Mouse (Mus musculus) kidney, postnatal 10 days (tissue): ENCODE results near the gene Mpi.
A peak's percentile ranks its signal among the peaks of the same experiment; 100 is the strongest.

Experiments used
- DNase-seq: peaks from one replicate; pipeline ENCODE4 v3.0.0; 2021; ENCODE audit warnings: mixed read lengths

The Mpi gene

DNA sequence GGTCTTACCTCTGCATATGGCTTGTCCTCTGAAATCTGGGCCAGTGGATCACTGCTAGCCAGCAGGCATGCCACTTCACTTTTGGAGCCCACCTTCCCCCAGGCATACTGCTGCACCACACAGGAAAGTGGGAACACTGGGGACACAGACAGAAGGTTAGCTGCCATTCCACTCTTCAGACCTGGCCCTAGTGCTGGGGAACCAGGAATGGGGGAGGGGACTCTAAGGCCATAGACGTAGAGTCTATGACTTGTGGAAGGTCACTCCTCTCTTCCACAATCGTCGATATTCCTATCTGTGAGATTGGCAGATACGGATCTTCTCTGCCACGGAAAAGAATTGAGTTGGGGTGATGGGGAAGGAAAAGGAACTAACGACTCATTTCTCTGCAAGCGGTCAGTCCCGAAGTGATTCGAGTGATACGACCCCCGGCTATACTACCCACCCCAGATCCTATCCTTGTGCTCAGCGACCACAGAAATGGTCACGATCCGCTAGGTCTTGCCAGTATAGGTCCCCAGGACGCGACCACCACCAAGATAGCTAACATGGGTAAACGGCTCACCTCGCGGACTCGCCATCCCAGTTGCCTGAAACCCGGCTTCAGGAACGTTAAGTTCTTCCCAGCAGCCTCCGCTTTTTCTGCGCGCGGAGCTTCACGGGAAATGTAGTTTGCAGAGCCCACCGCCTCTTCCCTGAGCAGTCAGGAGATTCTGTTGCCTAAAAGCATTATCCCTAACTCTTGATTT is at the start of gene Mpi:
TSS of gene Mpi (minus strand) at position 625 of the 749 bp plus-strand sequence.
- DNase-seq = peak; percentile 84

DNA sequence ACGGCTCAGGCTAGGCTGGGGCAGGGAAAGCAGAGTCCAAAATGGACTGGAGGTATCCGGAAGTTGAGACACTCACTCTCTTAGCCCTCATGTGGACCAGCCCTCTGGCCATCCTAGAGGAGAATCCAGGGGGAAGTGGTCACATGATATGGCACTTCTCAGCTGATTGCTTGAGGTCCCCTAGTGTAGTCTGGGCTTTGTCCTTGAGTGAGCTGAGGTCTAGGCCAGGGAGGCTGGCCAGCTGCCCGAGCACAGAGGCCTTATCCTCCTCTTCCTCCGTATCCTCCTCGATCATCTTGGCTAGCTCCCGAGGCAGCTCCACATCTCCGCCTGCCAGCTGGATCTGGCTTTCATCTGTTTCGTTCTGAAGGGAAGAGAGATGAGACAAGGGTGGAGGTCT is 49.5 kb upstream of the Mpi start:
- DNase-seq = no peak

DNA sequence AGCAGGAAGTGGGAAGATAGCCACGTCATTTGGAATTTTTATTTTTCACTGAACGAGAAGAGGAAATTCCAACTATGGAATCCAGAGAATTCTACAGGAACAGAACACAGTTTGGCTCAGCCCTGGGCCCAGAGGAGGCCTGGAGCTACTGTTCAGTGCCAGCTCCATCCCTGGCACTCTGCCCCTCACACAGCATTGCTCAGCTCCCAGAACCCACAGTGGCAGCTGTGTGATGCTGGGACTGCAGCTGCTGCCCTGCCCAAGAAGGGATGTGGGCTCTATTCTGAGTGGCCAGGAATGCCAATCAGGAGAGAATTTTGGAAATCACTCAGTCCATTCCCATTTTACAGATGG is 48.8 kb upstream of the Mpi start:
- DNase-seq = peak; percentile 45

DNA sequence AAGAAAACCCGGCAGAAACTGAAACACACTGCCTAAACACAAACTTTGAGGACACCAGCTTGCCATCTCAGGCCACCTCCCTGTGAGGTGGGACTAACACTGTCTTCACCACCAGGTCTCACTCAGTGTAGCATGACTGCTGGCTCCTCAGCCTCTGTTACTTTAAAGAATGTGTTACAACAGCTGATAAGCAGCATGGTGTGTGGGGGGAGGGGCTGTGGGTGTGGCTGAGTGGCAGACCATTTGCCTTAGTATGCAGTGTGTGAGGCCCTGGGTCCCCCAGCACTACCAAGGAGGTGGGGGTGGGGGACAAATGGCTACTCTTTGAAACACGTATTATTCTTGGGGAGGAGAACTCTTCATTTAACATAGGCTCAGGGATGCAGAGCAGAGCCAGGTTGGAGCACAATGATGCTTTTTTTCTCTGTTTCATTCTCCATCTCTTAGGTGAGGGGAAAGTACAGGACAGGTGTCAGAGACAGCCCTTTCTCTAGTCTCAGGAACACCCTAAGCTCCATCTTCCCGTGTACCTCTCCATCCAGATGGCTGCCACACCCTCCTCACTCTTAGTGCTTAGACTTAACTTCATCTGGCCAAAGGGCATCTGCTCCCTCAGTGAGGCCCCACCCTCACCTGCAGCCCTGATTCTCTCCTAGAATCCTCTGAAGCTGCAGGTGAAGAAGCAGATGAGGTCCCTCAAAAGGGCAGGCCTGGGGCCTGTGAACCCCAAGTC is 48.2 kb upstream of the Mpi start:
- peak; percentile 68 for DNase-seq

DNA sequence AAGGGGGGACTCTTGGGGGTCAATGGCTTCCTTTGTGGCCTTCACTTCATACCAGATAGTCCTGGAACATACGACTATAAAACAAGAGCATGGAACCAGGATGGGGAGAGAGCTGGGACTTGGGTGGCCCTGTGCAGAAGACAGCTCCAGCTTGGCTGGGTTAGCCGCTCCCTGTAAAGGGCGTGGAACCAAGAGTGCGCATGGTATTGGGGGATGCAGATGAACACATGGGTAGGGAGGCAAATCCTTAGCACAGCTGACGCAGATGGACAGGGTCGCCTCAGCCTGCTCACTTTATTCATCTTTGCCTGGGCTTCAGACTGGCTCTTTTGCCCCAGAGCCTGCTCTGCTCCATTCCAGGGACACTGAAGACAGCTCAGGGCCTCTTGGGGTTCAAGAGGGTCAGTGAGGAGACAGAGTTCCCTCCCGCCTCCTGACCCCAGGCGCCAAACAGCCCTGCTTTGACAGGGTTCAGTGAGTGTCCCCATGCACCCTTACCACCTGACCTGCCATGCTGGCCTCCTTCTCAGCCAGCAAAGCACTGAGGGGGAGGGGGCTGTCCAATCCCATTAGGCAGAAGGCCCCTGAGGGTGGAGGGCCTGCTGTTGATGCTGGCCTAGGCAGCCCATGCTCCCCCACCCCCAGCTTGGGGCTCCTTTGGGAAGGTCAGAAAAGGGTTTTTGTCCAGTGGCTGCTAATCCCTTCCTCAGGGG is 46.4 kb upstream of the Mpi start:
- DNase-seq = peak; percentile 42

DNA sequence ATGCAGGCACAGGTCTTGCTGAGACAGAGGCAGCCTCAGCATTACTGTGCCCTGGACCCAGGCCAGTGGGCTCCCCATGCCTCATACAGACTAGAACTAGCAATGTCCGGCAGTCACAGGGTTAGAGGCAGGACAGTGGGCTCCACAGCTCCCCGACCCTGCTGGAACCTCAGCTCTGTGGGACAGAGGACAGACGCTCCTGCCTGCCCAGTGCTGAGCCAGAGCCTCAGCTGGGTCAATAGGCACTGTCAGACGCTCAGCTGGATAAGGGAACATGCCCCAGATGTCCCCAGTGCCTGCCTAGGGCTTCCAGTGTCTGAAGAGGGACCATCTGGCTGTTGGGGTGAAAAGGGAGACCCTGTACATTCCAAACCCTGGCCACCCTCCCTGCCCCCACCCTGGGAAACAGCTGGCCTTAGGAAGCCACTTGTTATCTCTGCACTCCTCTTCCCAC is 45.4 kb upstream of the Mpi start:
- peak; percentile 57 for DNase-seq

DNA sequence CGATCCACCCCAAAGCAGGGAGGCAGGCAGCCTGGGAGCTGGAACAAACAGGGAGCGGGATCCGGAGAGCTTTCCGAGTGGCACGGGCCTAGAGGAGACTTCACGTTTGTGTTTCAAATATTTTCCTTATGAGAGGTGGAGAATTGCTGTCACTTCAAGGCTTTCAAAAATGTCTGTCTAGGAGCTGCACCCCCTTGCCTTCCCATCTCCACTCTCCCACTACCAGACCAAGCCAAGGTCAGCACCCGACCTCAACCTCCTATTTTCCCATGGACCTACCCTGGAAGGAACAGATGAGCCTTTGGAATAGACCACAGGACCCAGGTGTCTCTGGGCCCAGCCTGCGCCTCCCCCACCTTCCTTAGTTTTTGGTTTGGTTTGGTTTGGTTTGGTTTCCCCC is 44.7 kb upstream of the Mpi start:
- no peak for DNase-seq

DNA sequence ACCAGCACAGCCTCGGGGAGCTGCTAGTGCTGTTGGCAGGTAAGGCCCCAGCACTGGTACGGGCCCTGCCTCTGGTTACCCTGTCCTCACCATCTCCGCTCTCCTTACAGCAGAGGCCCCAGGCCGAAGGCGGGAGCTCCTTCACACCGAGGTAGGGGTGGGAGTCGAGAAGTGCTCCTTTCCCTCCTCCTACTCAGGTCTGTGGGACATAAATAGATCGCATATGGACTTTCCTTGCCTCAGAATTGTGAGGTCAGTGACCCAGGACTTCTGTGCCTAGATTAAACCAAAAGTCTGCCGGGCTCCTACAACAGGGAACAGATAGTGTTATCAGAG is 41.6 kb upstream of the Mpi start:
- DNase-seq = no peak

DNA sequence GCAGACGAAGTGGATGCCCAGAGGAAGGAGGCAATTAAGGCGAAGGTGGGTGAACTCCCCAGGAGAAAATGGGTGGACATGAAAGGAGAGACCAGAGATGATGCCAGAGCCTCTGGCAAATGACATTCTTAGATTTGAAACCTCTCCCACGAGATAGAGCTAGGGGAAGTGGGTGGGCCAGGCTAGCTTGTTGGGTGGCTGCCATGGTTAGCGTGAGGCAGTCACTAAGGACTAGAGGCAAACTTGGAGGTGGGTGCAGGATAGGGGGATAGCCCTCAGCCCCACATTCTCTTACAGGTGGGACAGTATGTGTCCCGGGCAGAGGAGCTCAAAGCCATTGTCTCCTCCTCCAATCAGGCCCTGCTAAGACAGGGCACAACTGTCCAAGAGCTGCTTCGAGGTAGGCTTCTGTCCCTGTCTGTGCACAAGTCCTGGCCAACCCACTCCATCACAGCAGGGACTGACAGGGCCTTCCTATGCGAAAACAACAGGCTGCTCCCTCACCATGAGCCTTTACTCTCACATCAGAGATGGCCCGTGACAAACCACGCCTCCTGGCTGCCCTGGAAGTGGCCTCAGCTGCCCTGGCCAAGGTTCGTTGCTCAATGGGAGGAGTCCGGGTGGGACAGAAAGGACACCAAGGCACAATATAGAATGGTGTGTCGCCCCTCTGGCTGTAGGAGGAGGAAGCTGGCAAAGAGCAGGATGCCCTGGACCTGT is 41.1 kb upstream of the Mpi start:
- DNase-seq = peak; percentile 61

DNA sequence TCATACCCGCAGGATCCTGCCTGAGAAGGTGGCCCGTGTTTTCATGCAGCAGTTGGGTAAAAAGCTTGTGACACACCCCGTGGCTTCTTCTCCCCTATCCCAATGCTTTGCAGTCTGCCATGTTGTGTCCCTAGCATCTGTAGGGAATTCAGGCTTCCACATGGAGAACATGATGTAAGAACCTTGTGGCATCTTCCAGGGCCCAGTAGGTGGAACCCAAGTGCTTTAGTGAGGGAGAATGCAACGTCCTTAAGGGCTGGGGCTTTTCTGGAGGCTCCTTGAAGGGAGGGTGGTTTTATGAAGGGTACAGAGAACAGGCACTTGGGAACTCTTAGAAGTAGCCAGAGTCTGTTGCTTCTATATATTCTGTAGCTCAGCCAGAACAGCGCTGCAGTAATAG is 38.2 kb upstream of the Mpi start:
- no peak for DNase-seq

DNA sequence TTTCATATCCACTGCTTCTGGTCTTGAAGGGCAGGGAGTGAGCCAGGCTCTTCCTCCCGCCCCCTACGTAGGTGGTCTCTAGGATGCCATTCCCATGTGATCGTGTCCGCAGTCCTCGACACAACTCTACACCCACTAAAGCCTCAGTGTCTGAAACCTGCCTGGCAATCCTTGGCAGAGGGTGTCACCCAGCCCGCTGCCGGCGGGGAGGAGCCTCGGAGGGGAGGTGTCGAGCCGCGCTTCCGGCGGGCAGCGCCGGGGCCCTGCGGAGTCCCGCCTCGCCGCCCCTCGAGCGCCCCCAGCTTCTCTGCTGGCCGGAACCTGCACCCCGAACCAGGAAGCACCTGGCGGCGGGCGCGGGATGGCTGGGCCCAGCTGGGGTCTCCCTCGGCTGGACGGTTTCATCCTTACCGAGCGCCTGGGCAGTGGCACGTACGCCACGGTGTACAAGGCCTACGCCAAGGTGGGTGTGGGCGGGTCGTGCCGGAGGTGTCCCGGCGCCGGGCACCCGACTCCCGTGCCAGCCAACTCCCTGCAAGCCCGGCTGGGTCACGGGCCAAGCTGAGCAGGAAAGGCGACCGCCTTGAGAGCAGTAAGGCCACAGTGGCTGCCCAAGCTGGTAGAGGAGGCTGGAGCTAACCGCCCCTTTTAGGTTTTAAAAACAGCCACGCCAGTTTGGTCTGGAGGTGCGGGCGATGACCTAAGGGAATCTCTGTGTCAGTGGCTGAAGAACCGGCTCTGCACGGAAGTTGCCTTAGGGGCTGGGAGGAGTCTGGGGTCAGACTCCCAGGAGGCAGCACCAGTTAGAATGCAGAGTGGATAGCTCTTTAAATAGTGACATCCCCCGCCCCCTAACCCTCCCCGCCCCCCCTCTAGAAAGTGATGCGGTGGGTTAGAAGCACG is 36.9 kb upstream of the Mpi start, which contains the start of gene Ulk3:
TSS of gene Ulk3 (plus strand) at position 229 of the 903 bp plus-strand sequence.
- peak; percentile 89 for DNase-seq

DNA sequence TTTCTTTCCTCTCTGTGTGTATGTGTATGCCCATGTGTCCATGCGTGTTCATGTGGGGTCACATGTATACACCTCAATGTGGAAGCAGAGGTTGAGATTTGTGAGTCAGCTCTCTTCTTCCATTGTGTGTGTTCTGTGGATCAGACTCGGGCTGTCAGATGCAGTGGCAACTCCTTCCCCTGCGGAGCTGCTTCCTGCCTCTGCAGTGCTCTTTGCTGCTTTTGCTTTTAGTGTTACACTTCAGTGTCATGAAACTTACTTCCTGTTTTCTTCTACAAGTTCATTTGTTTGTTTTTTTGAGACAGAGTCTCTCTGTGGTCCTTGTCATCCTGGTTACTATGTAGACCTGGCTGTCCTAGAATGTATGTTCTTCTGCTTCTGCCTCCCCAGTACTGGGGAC is 32.4 kb upstream of the Mpi start:
- no peak for DNase-seq

DNA sequence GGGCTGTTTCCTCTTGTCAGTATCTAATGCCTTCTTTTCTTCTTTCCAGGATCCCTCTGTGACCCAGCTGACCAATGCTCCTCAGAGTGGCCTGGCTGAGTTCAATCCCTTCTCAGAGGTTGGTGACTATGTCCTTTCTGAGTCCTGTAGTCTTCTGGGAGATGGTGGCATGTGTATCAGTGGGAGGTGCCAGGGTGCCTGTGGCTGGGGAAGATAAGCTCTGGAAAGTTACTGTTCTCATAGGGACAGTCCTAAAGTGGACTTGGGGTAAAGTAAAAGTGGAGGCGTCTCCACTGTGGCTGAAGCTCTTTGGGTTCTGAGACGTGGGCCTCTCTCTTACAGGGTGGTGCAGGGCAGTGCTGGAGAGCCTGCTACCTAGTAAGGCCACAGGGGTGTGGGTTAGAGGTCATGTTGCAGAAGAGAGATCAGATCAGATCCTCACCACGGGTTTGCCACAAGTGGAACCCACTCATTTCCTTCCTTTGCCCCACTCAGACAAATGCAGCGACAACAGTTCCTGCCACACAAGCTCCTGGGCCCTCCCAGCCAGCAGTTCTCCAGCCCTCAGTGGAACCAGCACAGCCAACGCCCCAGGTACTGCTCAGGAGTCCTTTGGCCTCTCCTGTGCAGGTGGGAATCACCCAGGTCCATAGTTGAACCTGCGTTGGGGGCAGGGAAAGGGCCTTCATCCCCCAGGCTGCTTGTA is 24.7 kb upstream of the Mpi start:
- no peak for DNase-seq

DNA sequence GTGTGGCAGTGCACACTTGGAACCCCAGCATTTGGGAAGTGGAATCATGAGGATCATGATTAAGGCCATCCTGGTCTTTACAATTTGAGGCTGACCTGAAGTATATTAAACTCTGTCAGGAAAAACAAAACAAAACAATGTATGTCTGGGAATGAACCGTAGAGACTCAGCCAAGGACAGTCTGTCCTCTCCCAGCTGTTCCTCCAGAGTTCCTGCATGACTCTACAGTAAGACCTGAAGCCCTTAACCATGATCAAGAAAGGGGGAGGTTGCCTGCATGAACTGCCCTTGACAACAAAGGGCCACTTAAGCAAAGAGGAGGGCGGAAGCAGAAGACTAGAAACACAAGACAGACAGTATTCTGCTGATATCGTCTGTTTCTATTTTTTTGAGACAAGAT is 23.0 kb upstream of the Mpi start:
- no peak for DNase-seq

DNA sequence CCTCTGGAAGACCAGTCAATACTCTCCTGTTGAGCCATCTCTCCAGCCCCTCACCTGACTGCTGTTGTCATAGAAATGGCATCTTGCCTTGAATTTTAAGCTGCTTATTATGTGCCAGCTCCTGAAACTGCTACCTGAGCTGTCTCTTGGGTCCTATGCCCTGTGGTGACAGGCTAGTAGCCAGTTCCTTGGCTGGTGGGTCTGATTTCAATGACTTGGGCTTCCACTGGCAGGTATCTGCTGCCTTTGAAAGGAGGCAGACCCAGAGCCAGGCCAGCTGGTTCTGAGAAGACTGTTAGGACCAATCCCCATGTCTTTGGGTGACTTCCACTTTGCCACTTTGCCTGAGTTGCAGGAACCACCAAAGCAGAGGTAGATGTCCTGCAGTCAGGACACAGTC is 21.8 kb upstream of the Mpi start:
- DNase-seq = no peak

DNA sequence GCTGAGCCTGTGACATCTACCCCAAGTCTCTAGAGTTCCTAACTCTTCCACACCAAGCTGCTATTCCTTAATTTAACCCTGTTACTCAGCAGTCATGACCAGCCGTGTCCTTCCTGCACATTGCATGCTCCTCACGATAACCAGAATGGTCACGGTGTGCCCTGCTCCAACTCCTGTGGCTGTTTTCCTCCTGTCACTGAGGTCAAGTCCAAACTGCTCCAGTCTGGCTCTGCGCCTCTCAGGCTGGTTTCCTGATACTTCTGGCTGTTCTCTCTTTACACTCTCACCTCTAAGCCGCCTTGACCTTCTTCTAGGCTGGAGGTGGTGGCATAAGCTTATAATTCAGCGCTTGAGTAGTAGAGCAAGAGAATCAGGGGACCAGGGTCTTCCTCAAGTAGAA is 15.9 kb upstream of the Mpi start:
- DNase-seq = peak; percentile 15

DNA sequence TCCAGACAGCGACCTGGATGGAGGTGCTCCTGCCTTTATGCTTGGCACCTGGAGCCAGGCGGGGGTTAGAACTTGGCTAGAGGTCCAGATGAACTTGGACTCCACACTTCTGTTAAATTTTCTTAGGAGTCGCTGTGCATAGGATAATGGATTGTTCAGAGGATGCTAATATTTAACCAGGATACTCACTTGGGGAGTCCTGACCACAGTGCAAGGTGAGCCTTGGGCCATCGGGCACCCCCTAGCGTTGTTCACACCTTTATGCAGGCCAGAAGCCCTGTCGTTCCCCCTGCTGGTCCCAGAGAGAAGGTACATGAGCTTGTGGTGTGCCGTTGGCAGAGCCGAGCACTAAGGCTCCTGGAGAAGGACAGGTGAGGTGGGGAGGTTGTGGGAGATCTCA is 14.3 kb upstream of the Mpi start:
- peak; percentile 78 for DNase-seq

DNA sequence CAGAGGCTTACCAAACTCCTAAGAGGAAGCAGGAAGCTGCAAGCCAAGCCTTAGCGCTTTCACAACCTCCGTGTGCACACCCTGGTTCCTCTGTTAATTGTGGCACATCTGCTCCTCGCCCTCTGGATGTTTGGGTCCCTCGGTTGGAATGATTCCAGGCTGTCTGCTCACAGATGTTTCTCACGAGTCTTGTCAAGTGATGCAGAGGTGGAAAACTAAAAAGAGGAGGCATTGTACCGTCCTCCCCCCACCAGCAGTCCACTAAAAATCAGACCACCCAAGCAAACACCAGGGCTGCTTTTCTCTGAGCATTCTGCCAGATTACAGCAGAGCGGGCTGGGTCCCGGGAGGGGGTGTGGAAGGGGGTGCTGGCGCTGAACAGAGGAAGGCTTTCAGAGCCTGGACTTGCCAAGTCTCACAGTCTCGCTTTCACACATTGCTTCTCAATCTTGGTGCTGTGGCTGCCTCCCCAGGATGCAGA is 13.2 kb upstream of the Mpi start:
- peak; percentile 49 for DNase-seq

DNA sequence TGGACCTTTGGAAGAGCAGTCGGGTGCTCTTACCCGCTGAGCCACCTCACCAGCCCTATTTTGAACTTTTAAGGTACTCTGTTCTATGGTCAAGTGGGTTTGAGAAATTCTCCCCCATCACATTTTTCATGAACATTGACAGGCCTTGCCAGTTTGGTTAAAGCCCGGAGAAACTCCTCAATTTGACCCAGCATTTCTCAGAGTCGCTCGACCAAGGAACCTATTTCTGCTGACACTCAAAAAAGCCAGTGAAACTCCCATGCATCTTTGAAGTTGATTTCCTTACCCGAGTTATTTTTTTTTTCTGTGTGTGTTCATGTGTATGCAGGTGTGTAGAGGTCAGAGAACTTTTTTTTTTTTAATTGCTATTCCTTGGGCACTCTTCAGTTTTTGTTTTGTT is 12.0 kb upstream of the Mpi start:
- DNase-seq = no peak

DNA sequence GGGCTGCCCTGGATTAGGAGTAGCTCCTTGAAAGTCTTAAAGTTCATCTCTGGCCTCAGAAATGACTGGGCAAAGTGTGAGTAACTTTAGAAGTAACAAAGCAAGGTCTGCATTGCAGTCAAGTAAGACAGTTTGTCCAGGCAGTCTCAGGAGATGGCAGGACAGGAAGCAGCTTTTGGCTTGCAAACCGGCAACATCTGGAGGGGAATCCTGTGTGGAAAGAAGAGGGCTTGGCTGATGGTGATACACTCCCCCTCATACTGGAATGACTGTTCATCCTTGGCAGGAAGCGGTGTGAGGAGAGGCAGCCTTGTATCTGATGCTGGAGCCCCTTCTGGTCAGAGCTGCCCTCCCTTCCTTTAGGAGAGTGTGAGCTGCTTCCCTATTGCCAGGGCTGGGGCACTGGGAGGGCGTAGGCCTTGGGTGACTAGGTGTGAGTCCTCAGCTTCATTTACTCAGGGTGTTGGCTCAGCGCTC is 10.4 kb upstream of the Mpi start:
- DNase-seq = peak; percentile 74

DNA sequence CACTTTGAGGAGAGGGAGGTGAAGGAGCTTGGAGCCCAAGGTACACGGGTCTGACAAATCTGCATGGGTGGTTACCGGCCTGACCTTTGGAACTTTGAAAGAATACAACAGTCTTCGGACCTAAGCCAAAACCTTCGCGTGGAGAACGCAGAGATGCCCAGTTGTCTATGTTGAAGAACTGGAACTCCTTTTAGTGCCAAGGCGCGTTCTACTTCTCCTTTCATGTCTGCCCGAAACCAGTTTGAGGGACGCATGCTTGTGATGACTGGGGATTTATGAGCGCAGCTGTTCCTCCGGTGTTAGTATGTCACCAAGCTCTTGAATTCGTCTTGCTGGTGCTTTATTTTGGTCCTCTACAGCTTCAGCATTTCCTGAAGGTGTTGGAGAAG is 9.1 kb upstream of the Mpi start:
- DNase-seq = no peak
